20 mouse cellular contexts compared by ENCODE assay signal in genomic region chr2:103615028-103615427, GRCm38 (mm10). TPM values are rescaled to one million over a fixed set of nuclear protein-coding genes. Genes with fewer than 3 reads are reported as not detected.
DNase-seq lines count a peak whose midpoint lies in the region; ATAC-seq lines count a peak whose summit lies in the region.
"Had no signal": no experiment of that assay in that cellular context is flagged by ENCODE, and none has a peak within 500 bp of the region (broad histone marks: within the 10 kb centered on the region; RNA-seq: fewer than 3 reads in every experiment).

No protein-coding gene starts in this region.

- peak; percentile 25 for DNase-seq in heart, adult 11 months
- DNase-seq in heart, postnatal 25 days (ENCODE audit: low spot score), result no peak
- no peak for DNase-seq in liver
- DNase-seq in testis, postnatal 14 days (ENCODE audit: low spot score), result no peak
- DNase-seq in urinary bladder, postnatal 14 days (ENCODE audit: low spot score), result no peak
- DNase-seq: adrenal gland, postnatal 14 days; cerebellum, adult 18-20 months; cerebellum, adult 9-11 months; cerebellum, postnatal 36 days; forebrain, postnatal 0 days; gastrocnemius, adult 2 months; gastrocnemius, postnatal 36 days; heart, adult 2 months; heart, postnatal 14 days had no signal

- intact Hi-C loops in heart, postnatal 25 days (cut with DNase I), result no loop called here

- ATAC-seq in granulocyte monocyte progenitor cell, adult 5-6 weeks (replicated peaks; ENCODE audit: poor library complexity, severe bottlenecking), result peak; percentile 97
- ATAC-seq in monocyte, adult 5-6 weeks (replicated peaks; ENCODE audit: insufficient number of reproducible peaks, low FRiP score, low TSS enrichment, poor library complexity, severe bottlenecking), result 0 out of 2 replicates have a peak, but pooled peaks have one; percentile 56
- ATAC-seq: activated CD4-positive, CD25-positive, alpha-beta regulatory T cell, adult 4 months; forebrain, embryonic 13.5 days; inflammation-experienced regulatory T-cells, adult 6 months; Patski had no signal

RNA-seq across cellular contexts. Expression of gene Abtb2, which starts 48.9 kb away (rescaled TPM):
- 10 to 100 TPM; 23.2 to 26.2 TPM for total RNA-seq in heart, postnatal 25 days (2021)
- 0.32 TPM in 1 of 2 replicates, not detected in the other for total RNA-seq in granulocyte monocyte progenitor cell, adult 5-6 weeks (2014; fragmentation: Nextera tagmentation)
- 0.30 and 0.41 TPM in 2 replicates for total RNA-seq in granulocyte monocyte progenitor cell, adult 5-6 weeks (2017)
- total RNA-seq in monocyte, adult 5-6 weeks (2017), result 6.0 to 16.5 TPM (median 9.1 TPM) in 3 replicates
